Mouse (Mus musculus) thymus, postnatal 36 days (tissue): ENCODE measurements at regions not wholly inside any gene's neighbourhood (a gene's known extent, or its start where the extent isn't known, plus 50 kb on each side); places are given as distances from the start of the nearest gene placed in this dataset.

Experiments
- DNase-seq, 2 experiments: peaks; one replicate each; pipeline ENCODE4 v3.0.0; 2022; ENCODE audit warnings: mixed read lengths in 2 of 2

GRCm38 (mm10) chr5:148649123-148649522 lies 96.5 kb upstream of the Ubl3 start:
- no peak for DNase-seq

GRCm38 (mm10) chr5:148647644-148648043 lies 95.1 kb upstream of the Ubl3 start:
- DNase-seq = no peak

DNA sequence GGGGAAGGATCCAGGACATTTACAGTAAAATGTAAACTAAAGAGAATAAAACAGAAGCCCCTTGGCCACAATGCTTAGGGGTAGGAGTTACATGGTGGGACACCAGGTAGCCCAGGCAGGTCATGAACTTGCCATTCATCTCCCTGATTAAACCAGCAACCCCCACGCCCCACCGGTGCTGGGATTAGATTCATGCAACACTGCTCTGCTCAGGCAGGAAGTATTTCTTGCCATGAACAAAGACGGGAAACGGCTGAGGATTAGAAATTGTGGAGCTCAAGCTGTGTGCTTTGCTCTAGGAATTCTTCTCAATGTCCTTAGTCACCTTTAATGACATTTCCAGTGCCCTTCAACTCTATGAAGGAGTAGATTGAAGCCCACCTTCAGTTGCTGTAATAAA lies 93.2 kb upstream of the Ubl3 start:
- DNase-seq = no peak

DNA sequence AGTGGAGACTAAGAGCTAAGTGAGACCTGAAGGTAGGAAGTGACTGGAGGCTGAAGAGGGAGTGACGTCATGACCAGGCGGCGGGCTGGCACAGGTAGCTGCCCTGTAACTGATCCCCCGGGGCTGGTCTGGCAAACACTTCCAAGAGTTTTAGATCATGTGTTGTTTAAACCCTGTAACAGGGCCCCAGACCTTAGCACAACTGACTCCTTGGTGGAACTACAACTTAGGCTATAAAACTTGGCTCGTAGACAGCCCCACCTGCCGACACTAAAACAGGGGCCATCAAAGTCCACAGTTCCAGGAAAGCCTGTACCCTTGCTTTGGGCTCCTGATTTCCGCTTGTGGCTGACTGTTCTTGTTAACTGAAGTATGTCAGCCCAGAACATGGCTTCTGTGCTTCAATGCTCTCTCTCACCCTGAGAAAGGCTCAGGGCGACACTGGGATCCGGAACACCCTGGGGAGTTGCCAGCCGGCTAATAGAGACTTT lies 92.6 kb upstream of the Ubl3 start:
- no peak for DNase-seq

GRCm38 (mm10) chr5:148644345-148644744 lies 91.8 kb upstream of the Ubl3 start:
- DNase-seq = no peak

DNA sequence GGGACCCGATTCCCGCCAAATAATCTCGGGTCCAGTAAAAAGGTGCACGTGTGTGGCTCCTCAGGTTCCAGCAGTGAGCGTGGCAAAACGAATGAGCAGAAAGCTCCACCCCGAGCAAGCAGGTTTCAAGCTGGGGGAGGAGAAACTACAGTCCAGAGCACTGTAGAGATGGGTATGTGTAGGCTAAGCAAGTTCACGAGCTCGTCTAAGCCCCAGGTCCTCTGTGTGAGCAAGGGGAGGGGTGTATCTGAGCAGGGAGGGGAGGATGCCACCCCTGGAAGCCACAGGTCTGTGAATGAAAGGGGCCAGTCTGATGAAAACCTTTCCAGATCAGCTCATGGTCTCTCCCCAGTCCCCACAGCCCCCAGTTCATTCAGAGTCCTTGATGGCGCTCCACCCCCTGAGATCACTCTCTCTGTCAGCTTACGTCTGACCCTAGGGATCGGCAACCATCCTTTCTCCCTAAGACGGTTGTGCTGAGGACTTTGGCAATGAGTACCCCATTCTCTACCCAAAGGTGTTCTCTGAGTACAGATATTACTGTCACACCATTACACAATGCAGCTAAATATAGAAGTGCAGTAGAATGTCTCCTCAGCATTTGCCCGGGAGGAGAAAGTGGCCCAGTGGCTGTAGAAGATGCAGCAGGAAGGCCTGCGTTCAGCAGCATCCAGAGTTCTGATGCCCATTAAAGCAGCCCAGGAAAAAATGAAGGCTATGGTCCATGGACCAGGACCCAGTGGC lies 89.2 kb upstream of the Ubl3 start:
- DNase-seq = no peak

DNA sequence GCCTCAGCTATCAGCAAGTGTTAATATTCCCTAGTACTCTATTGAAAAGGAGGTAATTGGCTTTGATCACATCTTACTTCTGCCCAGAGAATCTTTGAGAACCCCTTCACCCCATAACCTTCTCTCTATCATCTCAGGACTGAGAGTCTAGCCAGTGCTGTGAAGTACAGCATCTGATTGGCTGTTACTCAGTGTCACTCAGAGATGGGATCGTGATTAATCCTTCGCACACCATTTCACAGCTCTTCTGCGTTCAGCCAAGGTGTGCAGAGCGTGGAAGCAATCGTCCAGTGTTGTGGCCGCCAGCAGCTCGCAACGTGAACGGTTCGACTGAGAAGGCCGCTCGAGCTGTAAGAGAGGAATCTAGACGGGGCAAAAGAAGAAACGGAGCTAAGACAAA lies 87.9 kb upstream of the Ubl3 start:
- no peak for DNase-seq

GRCm38 (mm10) chr5:148634919-148635356 lies 82.3 kb upstream of the Ubl3 start:
- no peak for DNase-seq

- DNase-seq = no peak
Measured at GRCm38 (mm10) chr5:148633999-148634398, 81.4 kb upstream of the Ubl3 start.

DNA sequence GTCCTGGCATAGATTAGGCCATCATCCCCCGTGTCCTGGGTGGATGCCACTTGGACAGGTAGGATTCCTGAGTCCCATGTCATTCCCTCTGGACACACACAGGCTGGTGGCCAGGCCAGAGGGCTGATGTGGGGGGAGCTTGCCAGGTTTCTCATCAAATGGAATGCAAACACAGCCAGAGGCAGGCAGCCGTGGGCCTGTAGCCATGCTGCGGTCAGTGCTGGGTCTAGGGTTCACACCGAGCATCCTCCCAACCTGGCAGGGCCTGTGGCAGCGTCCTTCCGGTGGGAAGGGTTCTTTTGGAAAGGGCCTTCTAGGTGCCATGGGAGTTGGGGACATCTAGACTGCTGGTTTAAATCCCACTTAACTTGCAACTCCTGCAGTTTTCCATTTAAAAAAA lies 80.7 kb upstream of the Ubl3 start:
- DNase-seq = no peak

GRCm38 (mm10) chr5:148632516-148633170 lies 80.1 kb upstream of the Ubl3 start:
- no peak for DNase-seq

GRCm38 (mm10) chr5:148631566-148631965 lies 79.0 kb upstream of the Ubl3 start:
- DNase-seq = no peak

DNA sequence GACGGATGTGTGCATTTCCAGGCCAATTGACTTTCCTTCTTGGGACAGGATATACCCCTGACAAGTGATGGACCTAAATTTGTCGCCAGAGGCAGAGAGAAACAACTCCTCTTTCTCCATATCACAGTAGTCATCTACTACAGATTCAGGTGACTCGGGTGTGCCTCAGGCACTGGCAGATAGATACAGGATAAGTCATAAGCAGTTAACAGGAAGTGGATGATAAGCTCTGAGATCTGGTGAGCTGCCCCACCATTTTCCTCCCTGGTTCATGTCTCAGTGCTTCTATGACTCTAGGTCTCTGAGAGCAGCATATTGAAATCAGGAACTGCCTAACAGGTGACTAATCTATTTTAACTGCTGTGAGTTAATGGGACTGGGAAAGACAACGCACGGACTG lies 73.4 kb upstream of the Ubl3 start:
- no peak for DNase-seq

DNA sequence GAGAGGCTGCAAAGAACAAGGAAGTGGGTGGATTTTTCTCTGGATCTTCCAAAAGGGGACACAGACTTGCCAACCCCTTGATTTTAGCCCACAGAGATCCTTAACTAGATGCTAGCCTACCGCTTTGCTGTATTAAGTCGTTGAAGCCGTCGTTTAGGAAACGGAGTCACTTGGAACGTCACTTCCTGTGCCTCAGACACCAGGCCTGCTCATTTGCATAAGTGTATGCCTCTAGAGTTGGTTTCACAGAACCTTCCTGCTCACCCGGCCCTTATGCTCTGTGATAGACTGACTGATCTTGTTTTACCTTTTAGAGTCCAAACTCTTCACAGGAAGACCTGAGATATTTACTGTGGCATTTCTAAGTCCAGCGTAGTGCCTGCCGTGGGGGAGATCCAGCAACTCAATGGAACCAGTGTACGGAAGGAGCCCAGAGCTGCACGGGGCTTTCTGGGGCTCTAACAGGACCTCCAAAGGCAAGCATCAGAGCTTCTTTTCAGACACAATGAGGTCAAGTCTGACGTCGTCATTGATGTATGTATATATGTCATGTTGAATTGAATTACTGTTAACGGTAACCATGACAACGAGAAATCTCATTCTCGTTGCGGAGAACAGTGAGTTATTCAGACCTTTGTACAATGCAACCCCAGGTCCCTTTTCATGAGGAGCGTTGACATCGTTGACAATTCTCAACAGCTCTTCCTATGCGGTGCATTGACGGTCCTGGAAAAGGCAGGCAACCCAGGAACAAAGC lies 72.2 kb upstream of the Ubl3 start:
- DNase-seq = no peak

DNA sequence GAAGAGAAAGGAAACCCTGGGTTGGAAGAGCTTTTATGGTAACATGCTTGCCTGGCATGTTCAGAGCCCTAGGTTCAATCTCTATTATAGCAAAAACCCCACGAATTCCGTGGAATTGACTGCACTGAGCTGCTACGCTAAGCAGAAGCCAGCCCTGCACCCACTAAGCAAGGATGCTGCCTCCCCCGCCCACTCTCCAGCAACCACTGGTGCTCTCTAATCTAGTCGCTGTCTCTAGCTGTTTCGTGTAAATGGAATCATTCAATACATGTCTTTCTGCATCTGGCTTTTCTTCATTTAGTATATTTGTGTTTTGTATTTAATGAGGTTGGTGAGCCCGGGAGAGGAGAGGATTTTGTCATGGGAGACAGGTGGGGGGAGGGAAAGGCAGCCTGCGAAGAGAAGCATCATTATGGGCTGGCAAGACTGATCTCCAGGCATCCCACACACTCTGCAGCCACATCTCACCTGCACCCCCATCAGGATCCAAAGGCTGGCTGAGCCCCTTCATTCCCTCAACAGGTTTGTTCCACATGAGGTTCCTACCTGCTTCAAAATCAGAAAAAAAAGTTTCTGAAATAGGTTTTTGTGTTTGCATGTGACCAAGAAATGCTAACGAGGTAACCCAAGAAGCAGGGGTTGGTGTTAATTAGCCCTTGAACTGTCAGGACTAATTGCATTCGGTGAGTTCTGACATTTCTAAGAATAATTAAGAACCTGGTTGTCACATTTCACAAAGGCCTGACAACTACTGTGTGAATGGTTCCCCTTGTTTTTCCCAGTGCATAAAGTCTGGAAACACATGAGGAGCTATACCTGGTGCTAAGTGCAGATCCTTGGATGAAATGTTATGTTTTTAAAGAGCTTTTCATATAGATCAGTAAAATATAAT lies 68.6 kb upstream of the Ubl3 start:
- DNase-seq = no peak

DNA sequence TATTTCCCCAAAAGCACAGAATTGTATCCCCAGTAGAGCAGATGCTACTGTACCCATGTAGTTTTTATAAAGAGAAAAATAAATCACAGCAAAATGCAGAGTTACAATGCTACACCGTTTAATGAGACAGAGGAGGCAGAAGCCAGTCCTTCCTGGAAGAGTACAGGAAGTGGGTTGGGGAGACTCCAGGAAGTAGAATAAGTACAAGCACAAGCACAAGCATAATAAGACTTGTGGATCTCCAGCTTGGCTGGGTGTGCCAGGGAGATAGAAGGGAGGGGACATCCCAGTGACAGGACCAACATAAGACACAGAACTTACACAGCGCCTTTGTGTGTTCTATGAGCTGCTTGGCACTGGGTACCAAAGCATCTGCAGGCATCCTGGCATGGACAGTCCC lies 67.3 kb upstream of the Ubl3 start:
- no peak for DNase-seq

DNA sequence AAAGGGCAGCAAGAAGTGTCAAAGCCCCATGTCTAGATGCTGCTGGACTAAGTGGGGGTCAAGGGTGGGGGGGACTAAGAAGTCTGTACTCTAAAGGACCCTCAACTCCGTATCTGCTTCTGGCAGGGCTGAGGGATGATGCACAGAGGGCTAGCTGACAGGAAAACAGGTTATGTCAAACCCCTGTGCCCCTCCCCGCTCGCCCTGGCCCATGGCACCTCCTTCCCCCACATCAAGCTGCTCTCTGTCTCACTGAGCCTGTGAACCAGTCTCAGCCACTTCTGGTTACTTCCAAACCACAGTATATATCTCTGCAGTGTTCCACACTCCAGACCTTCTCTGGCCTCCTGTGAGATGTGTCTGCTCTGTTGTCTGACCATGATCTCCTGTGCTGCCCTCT lies 63.8 kb upstream of the Ubl3 start:
- DNase-seq = no peak

DNA sequence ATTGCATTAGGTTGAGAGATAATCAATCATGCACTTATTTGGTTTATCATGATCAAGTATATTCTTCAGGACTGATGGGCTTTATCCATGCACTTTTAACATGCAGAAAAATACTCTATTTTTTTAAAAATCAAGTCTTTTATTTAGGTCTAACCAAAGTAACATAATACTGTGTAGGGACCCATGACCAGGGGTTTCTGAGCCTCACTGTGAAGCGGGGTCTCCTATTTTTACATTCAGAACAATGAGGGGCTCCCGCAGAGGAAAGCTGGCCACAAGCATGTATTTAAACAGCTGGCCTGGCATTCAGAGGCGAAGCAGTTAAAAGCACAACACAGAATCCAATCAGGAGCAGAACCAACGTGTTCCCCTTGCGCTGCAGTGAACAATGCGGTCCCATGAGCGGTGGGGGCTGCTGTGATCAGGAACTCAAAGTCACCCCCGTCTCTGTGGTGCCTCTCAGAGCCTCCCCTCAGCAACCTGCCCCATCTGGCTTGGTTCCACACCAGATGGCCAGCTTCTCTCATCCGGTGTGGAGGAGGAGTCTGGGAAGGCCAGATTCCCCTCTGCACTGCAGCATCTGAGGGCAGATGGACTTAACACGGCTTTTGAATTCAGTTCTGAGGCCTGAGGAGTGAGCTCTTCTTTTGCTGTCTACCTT lies 63.2 kb upstream of the Ubl3 start:
- DNase-seq = no peak

GRCm38 (mm10) chr5:148615117-148615516 lies 62.5 kb upstream of the Ubl3 start:
- DNase-seq = no peak

- DNase-seq = no peak
Measured at GRCm38 (mm10) chr5:148611323-148611722, 58.7 kb upstream of the Ubl3 start.

- DNase-seq = no peak
Measured at GRCm38 (mm10) chr5:148609506-148609880, 56.9 kb upstream of the Ubl3 start.

DNA sequence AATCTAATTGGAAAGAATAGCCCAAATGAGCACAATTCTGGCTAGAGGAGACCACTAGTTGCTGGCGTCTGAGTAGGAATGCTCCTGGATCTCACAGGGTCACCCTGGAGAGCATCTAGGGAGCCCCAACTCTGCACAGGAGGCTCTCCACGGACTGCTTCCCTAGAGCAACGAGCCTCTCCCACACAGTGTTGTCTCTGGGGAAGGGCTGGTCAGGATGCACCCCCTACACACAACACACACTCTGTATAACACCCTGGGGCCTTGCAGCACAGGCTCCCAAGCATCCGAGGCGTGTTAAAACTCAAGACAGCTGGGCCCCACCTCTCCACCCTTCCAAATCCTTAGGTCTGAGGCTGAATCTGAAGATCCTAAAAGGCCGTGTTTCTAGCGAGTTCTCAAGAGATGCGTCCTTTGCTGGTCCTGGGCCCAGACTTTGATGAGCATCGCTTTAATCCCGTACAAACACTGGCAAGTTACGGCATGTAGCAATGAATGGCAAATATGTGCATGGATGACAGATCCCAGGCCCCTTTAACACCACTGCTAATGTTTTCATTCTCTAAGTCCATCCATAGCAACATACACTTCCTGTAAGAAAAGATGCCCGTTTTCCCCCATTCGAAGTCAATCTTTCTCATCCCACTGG lies 56.4 kb upstream of the Ubl3 start:
- no peak for DNase-seq
